Mouse (Mus musculus) heart, embryonic 13.5 days (tissue): ENCODE data around the gene Atox1. TPM values are rescaled to one million over a fixed set of nuclear protein-coding genes. Genes with fewer than 3 reads are reported as not detected.

Experiments used
- ATAC-seq: fragments of 200-750 bp; cut with Nextera tagmentation; 2 replicates; pipeline ENCODE4 v1.8.0; 2017; ENCODE audit warnings: moderate TSS enrichment; ENCODE audit not compliant: insufficient number of reproducible peaks, low FRiP score, low TSS enrichment; ENCODE audit errors: extremely low read depth
- H3K27ac ChIP-seq: fragments of 300-500 bp; sonication (generic); replicated peaks from 2 replicates; pipeline ENCODE4 v1.5.1; 2015; ENCODE audit warnings: moderate library complexity, mild to moderate bottlenecking, inconsistent platforms
- H3K27me3 ChIP-seq: fragments of 300-500 bp; sonication (generic); replicated peaks from 2 replicates; pipeline ENCODE4 v1.6.1; 2015; ENCODE audit warnings: mild to moderate bottlenecking, inconsistent platforms
- H3K36me3 ChIP-seq: fragments of 300-500 bp; sonication (generic); 2 replicates; pipeline ENCODE4 v1.6.1; 2015; ENCODE audit warnings: mild to moderate bottlenecking, inconsistent platforms
- H3K4me1 ChIP-seq: fragments of 300-500 bp; sonication (generic); 2 replicates; pipeline ENCODE4 v1.6.1; 2015; ENCODE audit warnings: inconsistent platforms
- H3K4me2 ChIP-seq: fragments of 300-500 bp; sonication (generic); 2 replicates; pipeline ENCODE4 v1.6.1; 2015; ENCODE audit warnings: inconsistent platforms, mild to moderate bottlenecking, moderate library complexity
- H3K4me3 ChIP-seq: fragments of 300-500 bp; sonication (generic); 2 replicates; pipeline ENCODE4 v1.5.1; 2015; ENCODE audit warnings: moderate library complexity, mild to moderate bottlenecking, inconsistent platforms
- H3K9ac ChIP-seq: fragments of 300-500 bp; sonication (generic); 2 replicates; pipeline ENCODE4 v1.6.1; 2015; ENCODE audit warnings: inconsistent platforms, mild to moderate bottlenecking, moderate library complexity
- H3K9me3 ChIP-seq: fragments of 300-500 bp; sonication (generic); 2 replicates; pipeline ENCODE4 v1.6.1; 2016; ENCODE audit warnings: inconsistent platforms
- WGBS: fragments of 180-500 bp; shearing (Covaris S2); methylation state at CpG from one replicate; pipeline ENCODE4 v1.1.7; 2015; ENCODE audit warnings: mixed read lengths; 5-methylcytosine and 5-hydroxymethylcytosine counted together
- polyA plus RNA-seq: library from polyadenylated mRNA; unstranded; fragments of >200 nt; fragmentation: Nextera tagmentation; extraction: Ambion mirVana; gene quantifications from 2 replicates; pipeline ENCODE4 v1.2.1, GENCODE M21; 2015

The Atox1 gene
- polyA plus RNA-seq, 1 experiment from 2014 or later, result 283 TPM

- peak within 1 kb of the TSS; percentile 97 for H3K9ac ChIP-seq
- H3K27me3 ChIP-seq, result no peaks in the 10 kb centered on the region
- ATAC-seq, result peak; percentile 94
- peaks cover 39% of the 10 kb centered on the region for H3K4me1 ChIP-seq
- H3K36me3 ChIP-seq, result peaks cover 28% of the 10 kb centered on the region
- peak within 1 kb of the TSS; percentile 91 for H3K4me2 ChIP-seq
- under 1% methylated on average over 57 of the region's 57 CpGs for WGBS
- peak within 1 kb of the TSS; percentile 84 for H3K4me3 ChIP-seq
- peak within 1 kb of the TSS; percentile 95 for H3K27ac ChIP-seq
- no peaks in the 10 kb centered on the region for H3K9me3 ChIP-seq
Observed at GRCm38 (mm10) chr11:55469048-55469843, 8.2 kb upstream of the Atox1 start, which contains the start of gene G3bp1. G3bp1 (plus strand) TSS chr11:55469685.

DNA sequence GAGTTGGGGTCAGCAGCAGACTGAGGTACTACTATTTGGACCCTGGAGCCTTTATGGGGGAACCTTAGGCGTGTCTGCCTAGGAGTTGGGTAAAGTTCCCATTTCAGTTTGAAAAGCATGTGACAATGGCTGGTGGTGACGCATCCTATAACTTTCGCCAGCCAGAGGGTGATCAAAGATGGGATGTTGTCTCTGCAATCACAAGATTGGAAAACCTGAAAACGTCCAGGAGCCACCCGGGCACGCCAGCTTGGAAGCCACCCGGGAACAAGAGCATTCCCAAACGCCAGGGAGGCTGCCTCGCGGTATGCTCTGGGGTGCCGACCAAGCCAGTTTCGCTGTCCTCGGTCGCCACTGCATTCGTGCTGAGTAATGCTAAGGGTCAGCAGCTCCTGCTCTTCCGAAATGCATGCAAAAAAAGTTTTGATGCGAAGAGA is 7.6 kb upstream of the Atox1 start:
- Histone ChIP-seq H3K9me3 (no peaks in the 10 kb centered on the region), H3K4me2 (peak overlapping the region; percentile 91), H3K4me3 (peak overlapping the region; percentile 58), H3K36me3 (peaks cover 22% of the 10 kb centered on the region), H3K9ac (peak overlapping the region; percentile 87), H3K27ac (peak overlapping the region; percentile 95), H3K4me1 (peaks cover 33% of the 10 kb centered on the region), H3K27me3 (no peaks in the 10 kb centered on the region)
- 2% methylated on average over 17 of the region's 17 CpGs for WGBS
- ATAC-seq, result no peak

DNA sequence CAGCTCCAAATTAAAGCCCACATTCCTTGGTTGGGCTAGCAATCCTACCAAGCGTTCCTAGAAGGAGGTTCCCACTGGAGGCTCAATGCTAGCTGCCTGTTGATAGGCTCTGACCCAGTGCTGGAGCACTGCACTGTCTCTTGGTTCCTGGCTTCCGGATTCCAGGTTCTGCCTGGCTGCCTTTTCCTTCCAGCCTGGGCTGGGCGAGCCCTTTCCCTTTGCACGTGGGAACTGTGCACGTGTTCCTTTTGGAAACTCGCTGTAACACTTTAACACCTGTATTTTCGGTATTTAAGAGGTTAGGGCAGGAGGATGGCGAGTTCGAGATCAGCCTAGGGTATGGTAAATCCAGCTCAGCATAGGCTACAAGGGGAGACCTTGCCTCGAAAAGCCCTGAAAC is 7.0 kb upstream of the Atox1 start:
- 75% methylated on average over 10 of the region's 10 CpGs for WGBS

DNA sequence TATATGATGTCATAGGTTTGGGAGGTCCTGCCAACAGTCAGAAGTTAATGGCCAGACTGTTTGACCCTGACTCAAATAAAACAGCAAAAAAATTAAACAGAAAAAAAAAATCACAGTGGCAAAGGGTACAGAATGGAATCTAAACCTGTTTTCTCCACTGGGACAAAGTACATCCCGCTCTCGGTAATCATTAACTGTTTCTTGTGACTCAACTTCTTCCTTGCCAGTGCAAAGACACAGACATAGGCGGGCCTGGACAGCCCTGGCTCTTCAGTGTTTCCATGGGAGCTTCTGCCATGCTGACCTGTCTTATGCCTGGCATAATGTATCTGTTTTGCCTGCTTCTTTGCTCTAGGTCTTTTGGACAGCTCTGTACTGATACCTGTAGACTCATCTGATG is 4.1 kb upstream of the Atox1 start:
- Histone ChIP-seq H3K4me1 (peaks cover 20% of the 10 kb centered on the region), H3K4me2 (no peak overlapping the region), H3K27me3 (no peaks in the 10 kb centered on the region), H3K9me3 (no peaks in the 10 kb centered on the region), H3K36me3 (no peaks in the 10 kb centered on the region), H3K9ac (no peak overlapping the region), H3K4me3 (no peak overlapping the region), H3K27ac (no peak overlapping the region)
- no peak for ATAC-seq
- WGBS, result 81% methylated on average over 3 of the region's 3 CpGs

More for the DNA sequence above, 7.0 kb upstream of the Atox1 start:
- Histone ChIP-seq H3K9ac (peak overlapping the region; percentile 87), H3K9me3 (no peaks in the 10 kb centered on the region), H3K36me3 (peaks cover 17% of the 10 kb centered on the region), H3K4me1 (peaks cover 26% of the 10 kb centered on the region), H3K4me3 (peak overlapping the region; percentile 58), H3K27ac (peak overlapping the region; percentile 95), H3K4me2 (peak overlapping the region; percentile 91), H3K27me3 (no peaks in the 10 kb centered on the region)
- ATAC-seq, result no peak

DNA sequence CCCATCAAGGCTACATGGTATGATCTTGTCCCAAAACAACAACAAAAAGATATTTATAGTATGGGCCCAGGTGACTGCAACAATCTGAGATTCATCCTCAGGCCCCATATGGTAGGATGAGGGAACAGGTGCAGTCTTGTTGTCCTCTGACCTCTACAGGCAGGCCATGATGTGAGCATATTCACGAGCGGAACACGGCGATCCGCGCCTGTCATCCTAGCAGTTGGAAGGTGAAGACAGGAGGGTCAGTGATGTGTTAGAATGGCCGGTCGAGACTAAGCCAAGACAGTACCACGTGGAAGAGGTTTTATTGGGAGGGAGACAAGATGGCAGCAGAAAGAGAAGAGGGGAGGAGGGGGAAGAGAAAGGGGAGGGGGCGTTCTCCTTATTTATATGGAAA is 3.7 kb upstream of the Atox1 start:
- no peak for ATAC-seq
- Histone ChIP-seq H3K4me1 (peaks cover 25% of the 10 kb centered on the region), H3K9ac (no peak overlapping the region), H3K4me3 (no peak overlapping the region), H3K27me3 (no peaks in the 10 kb centered on the region), H3K4me2 (no peak overlapping the region), H3K9me3 (no peaks in the 10 kb centered on the region), H3K36me3 (no peaks in the 10 kb centered on the region), H3K27ac (no peak overlapping the region)
- WGBS, result 78% methylated on average over 10 of the region's 10 CpGs

DNA sequence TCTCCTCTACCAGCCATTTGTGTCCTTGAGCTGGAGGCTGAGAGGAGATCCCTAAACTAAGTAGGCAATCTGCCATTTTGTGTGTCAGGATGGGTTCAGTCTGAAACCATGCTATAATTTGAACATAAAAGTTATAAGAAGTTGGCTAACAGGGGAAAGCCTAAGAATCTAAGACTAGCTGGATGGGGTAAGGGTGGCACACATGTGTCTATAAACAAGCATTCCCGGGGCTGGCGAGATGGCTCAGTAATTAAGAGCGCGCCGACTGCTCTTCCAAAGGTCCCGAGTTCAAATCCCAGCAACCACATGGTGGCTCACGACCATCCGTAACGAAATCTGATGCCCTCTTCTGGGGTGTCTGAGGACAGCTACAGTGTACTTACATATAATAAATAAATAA is 1.1 kb upstream of the Atox1 start:
- H3K4me3 ChIP-seq, result no peak overlapping the region
- H3K36me3 ChIP-seq, result peaks cover 6% of the 10 kb centered on the region
- no peak overlapping the region for H3K9ac ChIP-seq
- no peaks in the 10 kb centered on the region for H3K9me3 ChIP-seq
- no peak for ATAC-seq
- peaks cover 32% of the 10 kb centered on the region for H3K4me1 ChIP-seq
- H3K4me2 ChIP-seq, result no peak overlapping the region
- no peaks in the 10 kb centered on the region for H3K27me3 ChIP-seq
- no peak overlapping the region for H3K27ac ChIP-seq
- 97% methylated on average over 9 of the region's 9 CpGs for WGBS

DNA sequence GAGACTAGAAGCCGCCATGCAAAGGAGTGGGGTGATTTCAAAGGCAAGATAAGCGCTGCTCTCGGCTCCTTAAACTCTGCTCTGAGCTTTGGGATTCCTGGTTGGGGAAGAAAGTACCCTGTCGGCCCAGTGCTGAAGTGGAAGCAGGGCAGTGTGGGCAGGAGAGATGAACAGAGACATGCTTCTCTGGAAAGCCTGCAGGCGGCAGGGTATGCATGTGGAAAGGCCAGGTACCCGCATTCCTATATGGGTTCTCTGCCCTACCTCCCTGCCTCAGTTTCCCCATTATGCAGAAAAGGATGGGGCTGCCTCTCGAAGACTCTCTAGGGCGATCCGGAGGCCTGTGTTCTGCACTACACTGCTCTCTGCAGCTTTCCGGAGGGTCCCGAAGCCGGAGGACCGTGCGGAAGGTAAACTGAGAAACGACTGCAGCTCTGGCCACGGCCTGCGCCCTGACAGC is 450 bp downstream of the Atox1 start:
- no peaks in the 10 kb centered on the region for H3K9me3 ChIP-seq
- H3K4me2 ChIP-seq, result peak overlapping the region; percentile 86
- peaks cover 8% of the 10 kb centered on the region for H3K36me3 ChIP-seq
- no peaks in the 10 kb centered on the region for H3K27me3 ChIP-seq
- peak overlapping the region; percentile 90 for H3K9ac ChIP-seq
- peaks cover 32% of the 10 kb centered on the region for H3K4me1 ChIP-seq
- ATAC-seq, result no peak
- H3K4me3 ChIP-seq, result peak overlapping the region; percentile 90
- under 1% methylated on average over 17 of the region's 17 CpGs for WGBS
- H3K27ac ChIP-seq, result peak overlapping the region; percentile 86

DNA sequence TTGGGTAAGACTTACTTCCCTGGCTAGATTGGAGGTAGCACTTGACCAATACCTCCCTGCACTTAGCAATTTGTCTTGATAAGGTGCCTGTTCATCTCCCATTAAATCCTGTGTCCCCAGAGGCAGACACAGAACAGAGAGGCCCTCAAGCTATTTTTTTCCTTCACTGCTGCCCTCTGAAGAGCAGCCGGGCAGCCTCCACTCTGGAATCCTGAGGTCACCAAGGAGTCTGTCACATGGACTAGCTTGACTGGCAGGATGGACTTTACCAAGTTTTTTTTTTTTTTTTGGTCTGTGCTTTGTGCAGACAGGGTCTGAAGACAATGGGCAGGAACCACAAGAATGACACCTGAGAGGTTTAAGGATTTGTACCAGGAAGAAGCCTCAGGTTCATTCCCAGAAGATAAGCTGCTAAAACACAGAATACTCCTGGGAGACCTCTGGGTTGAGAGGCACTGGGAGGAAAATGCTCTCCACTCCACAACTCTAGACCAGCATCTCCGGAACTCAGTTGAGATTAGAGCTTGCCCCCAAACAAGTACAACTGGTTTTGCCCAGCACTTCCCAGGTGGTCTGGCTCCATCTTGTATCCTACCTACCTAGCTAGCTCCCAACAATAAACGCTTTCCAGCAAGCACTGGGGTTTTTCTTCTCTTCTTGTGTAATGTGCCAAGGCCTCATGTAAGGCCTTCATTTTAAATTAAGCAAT is 1.0 kb downstream of the Atox1 start:
- peak overlapping the region; percentile 86 for H3K4me2 ChIP-seq
- H3K36me3 ChIP-seq, result peaks cover 8% of the 10 kb centered on the region
- peak overlapping the region; percentile 90 for H3K9ac ChIP-seq
- no peaks in the 10 kb centered on the region for H3K27me3 ChIP-seq
- 15% methylated on average over 3 of the region's 3 CpGs for WGBS
- H3K4me3 ChIP-seq, result peak overlapping the region; percentile 90
- H3K9me3 ChIP-seq, result no peaks in the 10 kb centered on the region
- ATAC-seq, result no peak
- peaks cover 32% of the 10 kb centered on the region for H3K4me1 ChIP-seq
- peak overlapping the region; percentile 86 for H3K27ac ChIP-seq

DNA sequence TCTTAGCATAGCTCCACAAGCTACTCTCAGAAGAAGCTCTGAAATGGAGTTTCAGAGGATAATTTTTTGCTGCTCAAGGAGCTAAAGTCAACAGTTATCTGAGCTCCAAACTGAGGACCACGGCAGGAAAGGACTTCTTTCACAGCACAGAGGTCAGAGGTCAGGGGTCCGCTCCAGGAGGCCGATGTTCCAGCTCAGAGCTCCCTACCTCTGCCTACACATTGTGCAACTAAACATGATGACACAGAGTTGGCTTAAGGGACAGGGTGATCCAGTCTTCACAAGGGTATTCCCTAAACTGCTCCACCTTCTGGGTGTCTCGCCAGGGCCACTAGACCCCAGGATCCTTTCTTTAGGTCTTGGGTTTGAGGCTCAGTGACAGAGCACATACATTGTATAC is 2.5 kb downstream of the Atox1 start:
- Histone ChIP-seq H3K4me3 (no peak overlapping the region), H3K27ac (no peak overlapping the region), H3K36me3 (peaks cover 21% of the 10 kb centered on the region), H3K9me3 (no peaks in the 10 kb centered on the region), H3K27me3 (no peaks in the 10 kb centered on the region), H3K9ac (no peak overlapping the region; the same call in 1 of the 2 replicates), H3K4me1 (peaks cover 32% of the 10 kb centered on the region), H3K4me2 (no peak overlapping the region)
- WGBS, result 55% methylated on average over 4 of the region's 4 CpGs
- no peak for ATAC-seq

GRCm38 (mm10) chr11:55455166-55455565 is 5.9 kb downstream of the Atox1 start:
- peaks cover 20% of the 10 kb centered on the region for H3K4me1 ChIP-seq
- H3K27ac ChIP-seq, result no peak overlapping the region
- H3K27me3 ChIP-seq, result no peaks in the 10 kb centered on the region
- no peak overlapping the region for H3K4me2 ChIP-seq
- no peak for ATAC-seq
- no peak overlapping the region for H3K4me3 ChIP-seq
- 68% methylated on average over 2 of the region's 2 CpGs for WGBS
- H3K9me3 ChIP-seq, result no peaks in the 10 kb centered on the region
- peaks cover 50% of the 10 kb centered on the region for H3K36me3 ChIP-seq
- H3K9ac ChIP-seq, result no peak overlapping the region

DNA sequence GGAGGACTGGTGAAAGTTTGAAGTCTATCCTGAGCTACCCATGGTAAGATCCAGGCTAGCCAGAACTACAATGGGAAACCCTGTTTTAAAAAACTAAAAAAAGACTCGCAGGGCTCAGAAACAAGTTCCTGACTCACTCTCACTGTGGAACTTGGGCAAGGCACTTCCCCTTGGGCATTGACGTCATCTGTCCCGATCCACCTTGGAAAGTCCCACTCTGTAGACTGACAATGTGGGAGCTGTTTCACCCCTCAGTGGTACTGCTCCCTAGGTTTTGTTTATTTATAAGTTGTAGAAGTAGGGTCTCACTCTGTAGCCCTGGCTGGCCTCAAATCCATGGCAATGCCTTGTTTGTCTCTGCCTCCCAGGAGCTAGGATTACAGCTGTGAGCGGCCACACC is 7.4 kb downstream of the Atox1 start:
- Histone ChIP-seq H3K9ac (no peak overlapping the region), H3K4me2 (no peak overlapping the region), H3K36me3 (peaks cover 65% of the 10 kb centered on the region), H3K27ac (no peak overlapping the region), H3K4me1 (peaks cover 13% of the 10 kb centered on the region; the same call in 1 of the 2 replicates), H3K9me3 (no peaks in the 10 kb centered on the region), H3K4me3 (no peak overlapping the region), H3K27me3 (no peaks in the 10 kb centered on the region)
- no peak for ATAC-seq
- WGBS, result 91% methylated on average over 4 of the region's 4 CpGs
